Mouse (Mus musculus): Measurements from ENCODE around the gene Olfml3.

DNA sequence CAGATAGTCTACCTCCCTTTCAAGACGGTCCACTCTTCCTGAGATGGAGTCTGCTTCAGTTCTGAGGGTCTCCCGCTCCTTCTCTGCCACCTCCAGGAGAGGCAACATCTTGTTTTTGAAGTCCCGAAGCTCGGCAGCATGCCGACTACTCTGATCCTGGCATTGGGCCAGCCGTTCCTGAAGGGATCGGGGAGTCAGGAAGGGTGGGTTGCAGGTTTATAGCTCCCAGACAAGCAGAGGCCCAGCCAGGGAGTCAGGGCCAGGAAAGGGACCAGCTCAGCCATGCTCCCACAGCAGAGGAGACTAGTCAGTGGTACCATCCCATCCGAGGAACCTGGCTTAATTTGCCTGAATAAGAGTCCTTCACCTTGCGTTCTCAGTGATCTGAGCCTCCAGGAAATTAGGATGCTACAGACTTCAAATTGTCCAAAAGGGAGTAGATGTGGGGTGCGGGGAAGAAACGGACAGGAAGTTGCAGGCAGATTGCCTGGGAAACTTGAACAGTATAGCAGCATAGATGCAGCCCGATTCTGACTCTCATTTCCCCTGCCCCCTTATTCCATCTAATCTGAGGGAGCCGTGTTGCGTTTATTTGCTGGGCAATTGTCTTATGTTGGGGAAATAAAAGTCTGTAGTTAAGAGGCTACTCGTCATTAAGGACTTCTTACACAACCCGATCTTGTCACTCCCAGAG lies 593 bp downstream of the Olfml3 start:
- TF ChIP-seq CEBPB (IDR thresholded peaks at IDR 0.05; ENCODE audit: insufficient read depth, poor library complexity, severe bottlenecking) (no peak), TCF12 (IDR thresholded peaks at IDR 0.05; ENCODE audit: insufficient read depth, poor library complexity, severe bottlenecking) (no peak), MAX (IDR thresholded peaks at IDR 0.05; ENCODE audit: low read depth) (no peak), USF1 (IDR thresholded peaks at IDR 0.05; ENCODE audit: low read depth) (no peak)
